Mouse (Mus musculus): ENCODE results near the gene Myo1d. TPM values are rescaled to one million over a fixed set of nuclear protein-coding genes. Genes with fewer than 3 reads are reported as not detected.
"Not testable (repeated sequence)": the region's sequence is repeated elsewhere in the genome, so short reads cannot be mapped to it uniquely, and the experiment has no call there.

Myo1d gene
- total RNA-seq, 4 experiments from 2014 or later, result 62.6 to 107 (median 87.1) TPM

DNA sequence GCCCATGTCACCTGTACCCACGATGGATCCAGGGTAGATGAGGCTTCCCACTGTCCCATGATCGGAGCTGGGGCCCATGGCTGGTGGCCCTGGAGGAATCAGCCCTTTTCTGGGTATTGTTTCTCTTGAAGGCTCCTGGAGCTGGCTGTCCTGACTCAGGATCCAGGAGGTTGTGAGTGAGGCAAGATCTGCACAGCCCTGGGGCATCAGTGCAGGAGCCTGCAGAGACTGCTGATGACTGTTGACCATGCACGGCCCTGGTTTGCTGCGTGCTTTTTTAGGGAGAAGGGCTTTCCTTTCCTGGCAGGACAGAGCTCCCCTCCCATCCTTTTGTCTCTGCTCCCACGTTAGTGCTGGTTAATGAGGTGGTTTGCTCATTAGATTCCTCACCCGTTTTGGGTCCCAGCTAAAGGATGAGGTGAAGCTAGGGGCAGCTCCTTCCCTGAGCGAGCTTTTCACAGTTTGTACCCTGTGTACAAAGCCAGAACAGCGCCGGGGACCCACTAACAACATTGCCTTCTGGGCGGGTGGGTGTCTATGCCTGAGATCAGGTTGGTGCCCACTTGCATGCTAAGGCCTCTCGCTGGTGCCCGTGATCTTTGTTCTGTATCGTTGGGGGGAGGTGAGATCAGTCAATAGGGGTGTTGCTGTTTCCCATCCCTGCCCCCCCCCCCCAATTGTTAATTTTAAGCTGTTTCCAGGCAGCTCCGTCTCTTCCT lies 301.0 kb downstream of the Myo1d start:
- no peak for DNase-seq

DNA sequence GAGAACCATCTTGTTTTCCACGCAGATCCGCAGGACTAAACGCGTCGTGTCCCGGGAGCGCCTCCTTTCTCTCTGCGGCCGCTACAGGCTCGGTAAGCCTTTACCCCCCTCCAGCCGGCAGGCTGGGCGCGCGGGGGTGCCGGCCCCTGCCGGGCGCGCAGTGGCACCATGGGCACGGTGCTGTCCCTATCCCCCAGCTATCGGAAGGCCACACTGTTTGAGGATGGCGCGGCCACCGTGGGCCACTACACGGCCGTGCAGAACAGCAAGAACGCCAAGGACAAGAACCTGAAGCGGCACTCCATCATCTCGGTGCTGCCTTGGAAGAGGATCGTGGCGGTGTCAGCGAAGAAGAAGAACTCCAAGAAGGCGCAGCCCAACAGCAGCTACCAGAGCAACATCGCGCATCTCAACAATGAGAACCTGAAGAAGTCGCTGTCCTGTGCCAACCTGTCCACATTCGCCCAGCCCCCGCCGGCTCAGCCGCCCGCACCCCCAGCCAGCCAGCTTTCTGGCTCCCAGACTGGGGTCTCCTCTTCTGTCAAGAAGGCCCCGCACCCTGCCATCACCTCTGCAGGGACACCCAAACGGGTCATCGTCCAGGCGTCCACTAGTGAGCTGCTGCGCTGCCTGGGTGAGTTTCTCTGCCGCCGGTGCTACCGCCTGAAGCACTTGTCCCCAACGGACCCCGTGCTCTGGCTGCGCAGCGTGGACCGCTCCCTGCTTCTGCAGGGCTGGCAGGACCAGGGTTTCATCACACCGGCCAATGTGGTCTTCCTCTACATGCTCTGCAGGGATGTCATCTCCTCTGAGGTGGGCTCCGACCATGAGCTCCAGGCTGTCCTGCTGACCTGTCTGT lies 302.3 kb downstream of the Myo1d start:
- peak; percentile 33 for DNase-seq

DNA sequence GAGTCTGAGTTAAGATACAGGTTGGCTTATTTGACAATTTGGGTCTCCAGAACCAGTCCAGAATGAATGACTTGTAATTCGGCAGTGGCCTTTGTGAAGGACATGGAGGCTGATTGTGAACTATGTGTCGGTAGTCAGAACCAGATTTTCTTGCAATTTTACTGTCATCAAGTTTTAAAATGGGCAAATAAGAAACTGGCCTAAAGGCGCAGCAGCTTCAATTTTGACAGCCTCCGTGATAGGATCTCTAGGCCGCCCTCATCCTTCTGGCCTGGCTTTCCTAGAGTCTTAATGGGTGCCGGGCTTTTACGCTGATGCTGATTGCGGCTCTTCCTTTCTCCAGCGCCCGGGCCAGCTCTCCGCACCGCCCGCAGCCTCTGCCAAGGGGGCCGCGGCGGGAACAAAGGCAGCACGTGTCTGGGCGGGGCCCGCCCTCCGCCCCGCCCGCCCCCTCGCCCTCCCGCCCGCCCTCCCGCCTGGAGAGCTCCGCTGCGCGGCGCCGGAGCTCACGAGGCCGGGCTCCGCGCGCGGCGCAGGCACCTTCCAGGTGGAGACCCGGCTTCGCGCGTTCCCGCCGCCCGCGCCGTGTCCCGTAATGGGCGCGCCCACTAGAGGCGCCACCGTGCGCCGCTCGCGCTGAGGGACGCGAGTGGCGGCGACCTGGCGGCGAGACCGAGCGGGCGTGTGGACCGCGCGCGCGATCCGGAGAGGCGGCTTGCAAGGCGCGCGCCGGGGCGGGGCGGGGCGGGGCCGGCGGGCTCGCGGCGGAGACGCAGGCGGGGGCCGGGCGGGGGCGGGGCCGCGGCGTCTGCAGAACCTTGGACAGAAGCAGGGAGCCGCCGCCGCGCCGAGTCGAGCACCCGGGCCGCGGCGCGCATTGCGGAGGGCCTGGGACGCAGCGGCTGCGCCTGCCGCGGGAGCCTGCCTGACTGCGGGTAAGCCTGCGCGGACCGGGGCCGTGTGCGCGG lies 303.3 kb downstream of the Myo1d start, which contains the start of gene Cdk5r1:
Gene Cdk5r1 (plus strand): TSS at position 802 of the 968 bp plus-strand sequence.
- peak; percentile 76 for DNase-seq

DNA sequence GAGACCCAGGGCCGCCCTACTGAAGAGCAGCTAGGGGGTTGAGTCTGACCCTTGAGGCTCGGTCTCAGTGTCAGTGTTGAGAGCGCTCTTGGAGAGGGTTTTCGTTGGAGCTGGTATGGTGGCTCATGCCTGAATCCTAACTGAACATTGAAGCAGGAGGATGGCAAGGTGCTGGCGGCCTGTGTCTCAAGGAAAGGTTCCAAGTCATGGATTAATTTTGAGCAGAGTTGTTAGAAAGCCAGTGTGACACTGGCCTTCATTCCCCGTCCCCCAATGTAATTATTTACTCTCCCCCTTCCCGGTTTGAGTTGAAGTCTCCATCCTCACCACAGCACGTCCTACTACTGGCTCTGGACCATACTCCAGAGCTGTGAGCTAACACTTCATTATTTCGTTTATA lies 304.3 kb downstream of the Myo1d start:
- no peak for DNase-seq

DNA sequence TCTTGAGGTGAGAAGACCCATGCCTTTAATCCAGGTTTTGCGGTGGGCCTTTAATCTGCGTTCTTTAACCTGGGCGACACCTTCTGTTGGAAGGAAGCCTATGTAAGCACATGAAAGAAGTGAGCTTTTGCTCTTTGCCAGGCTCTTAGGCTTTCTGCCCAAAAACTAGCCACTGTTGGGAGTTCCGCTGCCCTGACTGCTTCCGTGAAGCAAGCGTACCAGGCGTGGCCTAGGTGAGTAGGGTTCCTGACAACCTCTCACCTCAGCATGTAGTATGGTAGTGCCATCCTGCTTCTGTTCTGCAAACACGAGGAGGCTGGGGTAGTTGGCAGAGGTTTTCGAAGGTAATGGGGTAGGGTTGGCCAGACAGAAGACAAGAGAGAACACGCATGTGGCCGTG lies 305.0 kb downstream of the Myo1d start:
- no peak for DNase-seq

DNA sequence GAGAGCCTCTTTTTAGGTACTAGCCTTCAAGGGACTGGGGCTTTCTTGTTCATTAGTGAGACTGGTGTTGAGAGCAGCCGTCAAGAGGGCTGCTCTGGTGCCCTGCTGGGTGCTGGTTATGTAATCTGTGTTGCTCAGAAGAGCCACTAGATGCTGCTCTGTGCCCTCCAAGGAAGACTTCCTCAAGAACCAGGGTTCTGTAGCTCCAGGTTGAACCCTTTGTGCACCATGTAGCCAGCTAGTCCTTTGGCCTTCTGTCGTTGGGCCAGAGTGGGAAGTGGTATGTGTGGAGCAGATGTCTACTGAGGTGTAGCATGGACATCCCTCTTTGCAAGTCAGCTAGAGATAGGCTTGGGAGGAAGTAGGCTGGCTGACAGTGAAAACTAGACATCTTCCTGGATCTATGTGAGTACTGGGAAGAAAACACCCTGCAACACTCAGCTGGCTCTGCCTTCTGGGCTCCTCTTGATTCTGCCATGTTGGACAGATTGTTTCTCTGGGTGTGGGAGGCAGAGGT lies 305.6 kb downstream of the Myo1d start:
- DNase-seq, result no peak

DNA sequence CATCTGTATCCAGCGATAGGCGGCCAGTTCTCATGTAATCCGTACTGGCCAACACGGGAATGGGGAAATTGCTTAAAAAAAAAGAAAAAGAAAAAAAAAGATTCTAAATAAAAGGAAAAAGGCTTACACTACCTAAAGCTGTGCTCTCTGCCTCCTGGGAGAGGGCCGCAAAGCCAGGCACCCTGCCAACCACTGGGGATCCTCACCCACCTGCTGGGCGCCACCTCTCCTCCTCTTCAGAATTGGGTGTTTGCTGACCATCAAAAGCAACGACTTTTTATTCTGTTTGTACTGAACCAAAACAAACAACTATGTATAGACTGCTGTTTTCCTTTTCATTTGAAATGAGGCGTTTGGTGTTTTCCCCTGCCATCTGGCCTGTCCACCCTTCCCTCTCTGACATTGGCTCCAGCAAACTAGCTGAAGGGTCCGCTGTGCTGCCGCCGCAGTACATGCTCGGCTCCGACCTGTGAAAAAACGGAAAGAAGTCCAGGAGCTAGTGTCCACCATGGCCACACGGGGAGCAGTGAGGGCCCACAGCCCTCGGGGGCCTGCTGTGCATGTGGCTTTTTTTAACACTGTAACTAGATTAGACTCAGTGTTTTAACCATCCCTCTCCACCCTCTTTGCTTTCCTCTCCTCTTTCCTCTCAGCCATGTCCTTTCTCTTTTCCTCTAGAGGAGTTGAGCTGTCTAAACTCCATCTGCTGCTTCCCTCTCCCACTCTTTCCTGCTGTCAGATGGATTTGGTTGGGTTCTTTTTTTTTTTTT lies 307.8 kb downstream of the Myo1d start:
- no peak for DNase-seq

DNA sequence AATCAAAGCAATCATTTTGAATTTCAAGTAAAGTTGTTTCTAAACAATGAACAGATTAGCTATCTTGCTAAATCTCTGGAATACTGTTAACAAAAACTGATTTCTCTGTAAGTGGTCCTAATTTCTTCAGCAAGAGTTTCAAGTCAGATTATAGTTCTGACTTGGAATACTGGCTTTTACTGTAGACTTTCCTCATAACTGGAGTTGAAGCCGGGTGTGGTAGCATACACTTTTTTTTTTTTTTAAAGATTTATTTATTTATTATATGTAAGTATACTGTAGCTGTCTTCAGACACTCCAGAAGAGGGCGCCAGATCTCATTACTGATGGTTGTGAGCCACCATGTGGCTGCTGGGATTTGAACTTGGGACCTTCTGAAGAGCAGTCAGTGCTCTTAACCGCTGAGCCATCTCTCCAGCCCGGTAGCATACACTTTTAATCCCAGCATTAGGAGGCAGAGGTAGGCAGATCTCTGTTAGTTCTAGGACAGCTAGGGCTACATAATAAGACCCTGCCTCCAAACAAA lies 316.2 kb downstream of the Myo1d start:
- not testable (repeated sequence) for DNase-seq

DNA sequence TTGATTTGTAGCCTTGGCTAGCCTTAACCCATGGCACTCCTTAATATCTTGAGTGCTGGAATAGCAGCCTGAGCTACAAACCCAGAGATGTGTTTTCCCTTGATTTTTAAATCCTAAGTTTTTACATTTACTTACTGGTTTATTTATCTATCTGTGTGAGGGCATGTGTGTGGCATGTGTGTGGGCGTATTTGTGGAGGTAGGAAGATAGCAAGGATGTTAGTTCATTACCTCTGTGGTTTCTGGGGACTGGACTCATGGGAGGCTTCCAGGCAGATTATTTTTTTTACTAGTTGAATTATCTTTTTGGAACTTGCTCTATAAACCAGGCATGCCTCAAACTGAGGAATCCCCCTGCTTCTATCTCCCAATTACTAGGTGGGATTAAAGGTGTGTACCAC lies 326.6 kb downstream of the Myo1d start:
- DNase-seq, result no peak

DNA sequence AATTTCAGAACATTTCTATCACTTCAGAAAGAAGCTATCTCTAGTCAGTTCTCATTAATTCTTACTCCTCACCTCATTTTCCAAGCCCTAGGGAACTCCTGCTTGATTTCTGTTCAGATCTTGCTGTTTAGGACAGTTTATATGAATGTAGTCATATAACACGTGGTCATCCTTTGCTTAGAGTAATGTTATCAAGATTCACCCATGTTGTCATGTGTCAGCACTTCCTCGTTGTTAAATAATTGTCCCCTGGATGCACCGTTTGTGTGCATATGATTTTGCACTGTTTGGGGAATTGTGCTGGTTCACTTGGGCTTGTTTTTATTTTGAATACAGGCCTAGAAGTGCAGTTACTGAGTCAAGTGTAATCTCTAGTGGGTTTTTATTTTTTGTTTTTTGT lies 327.6 kb downstream of the Myo1d start:
- no peak for DNase-seq

DNA sequence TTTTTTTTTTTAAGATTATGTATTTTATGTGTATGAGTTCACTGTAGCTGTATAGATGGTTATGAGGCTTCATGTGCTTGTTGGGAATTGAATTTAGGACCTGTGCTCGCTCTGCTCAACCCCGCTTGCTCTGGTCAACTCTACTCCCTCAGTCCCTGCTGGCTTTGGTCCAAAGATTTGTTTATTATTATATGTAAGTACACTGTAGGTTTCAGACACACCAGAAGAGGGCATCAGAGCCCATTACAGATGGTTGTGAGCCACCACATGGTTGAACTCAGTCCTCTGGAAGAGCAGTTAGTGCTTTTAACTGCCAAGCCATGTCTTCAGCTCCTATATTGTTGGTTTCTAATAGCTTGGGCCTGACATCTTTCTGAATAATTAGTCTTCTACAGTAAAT lies 330.0 kb downstream of the Myo1d start:
- no peak for DNase-seq

DNA sequence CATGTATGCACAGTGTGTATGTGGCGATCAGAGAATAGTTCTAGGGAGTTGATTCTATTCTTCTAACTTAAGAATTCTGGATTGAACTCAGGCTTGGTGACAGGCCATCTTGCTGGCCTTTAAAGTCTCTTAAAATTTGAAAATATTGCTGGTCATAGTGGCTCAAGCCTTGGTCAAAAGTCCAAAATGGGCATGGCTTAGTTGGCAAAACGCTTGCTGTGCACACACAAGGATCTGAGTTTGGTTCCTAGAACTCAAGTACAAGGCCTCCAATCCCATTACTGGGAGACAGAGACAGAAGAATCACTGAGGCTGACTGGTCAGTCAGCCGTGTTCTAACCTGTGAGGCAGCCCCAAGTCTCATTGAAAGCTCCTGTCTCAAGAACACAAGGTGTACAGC lies 332.9 kb downstream of the Myo1d start:
- no peak for DNase-seq

Other genes starting within 250 kb of the Myo1d start
- gene Tmem98, start 30.1 kb upstream of the Myo1d start, total RNA-seq (2022), result 10 to 100 TPM; 35.5 to 87.0 (median 58.0) TPM
- gene Spaca3, start 78.3 kb upstream of the Myo1d start, total RNA-seq (2022), result not detected

Measured in adrenal gland, adult 8-10 months (tissue).